Mouse (Mus musculus) midbrain, embryonic 13.5 days (tissue): ENCODE results near the gene Nlrp4c. TPM values are rescaled to one million over a fixed set of nuclear protein-coding genes. Genes with fewer than 3 reads are reported as not detected.
"Not testable (repeated sequence)": the region's sequence is repeated elsewhere in the genome, so short reads cannot be mapped to it uniquely, and the experiment has no call there.

Source experiments
- ATAC-seq: fragments of 200-750 bp; cut with Nextera tagmentation; 2 replicates; pipeline ENCODE4 v1.8.0; 2017; ENCODE audit warnings: mild to moderate bottlenecking, moderate TSS enrichment, moderate library complexity
- H3K27ac ChIP-seq: fragments of 300-500 bp; sonication (generic); 2 replicates; pipeline ENCODE4 v1.5.1; 2015; ENCODE audit warnings: inconsistent platforms, mild to moderate bottlenecking, moderate library complexity
- H3K27me3 ChIP-seq: fragments of 300-500 bp; sonication (generic); 2 replicates; pipeline ENCODE4 v1.6.1; 2015; ENCODE audit warnings: mild to moderate bottlenecking, inconsistent platforms
- H3K36me3 ChIP-seq: fragments of 300-500 bp; sonication (generic); 2 replicates; pipeline ENCODE4 v1.6.1; 2015; ENCODE audit warnings: mild to moderate bottlenecking, inconsistent platforms
- H3K4me1 ChIP-seq: fragments of 300-500 bp; sonication (generic); replicated peaks from 2 replicates; pipeline ENCODE4 v1.6.1; 2015; ENCODE audit warnings: inconsistent platforms
- H3K4me2 ChIP-seq: fragments of 300-500 bp; sonication (generic); replicated peaks from 2 replicates; pipeline ENCODE4 v1.6.1; 2015; ENCODE audit warnings: moderate library complexity, mild to moderate bottlenecking, inconsistent platforms
- H3K4me3 ChIP-seq: fragments of 300-500 bp; sonication (generic); replicated peaks from 2 replicates; pipeline ENCODE4 v1.5.1; 2015; ENCODE audit warnings: mild to moderate bottlenecking, inconsistent platforms
- H3K9ac ChIP-seq: fragments of 300-500 bp; sonication (generic); replicated peaks from 2 replicates; pipeline ENCODE4 v1.6.1; 2015; ENCODE audit warnings: mild to moderate bottlenecking, inconsistent platforms
- H3K9me3 ChIP-seq: fragments of 300-500 bp; sonication (generic); 2 replicates; pipeline ENCODE4 v1.6.1; 2016; ENCODE audit warnings: mild to moderate bottlenecking, inconsistent platforms
- WGBS: fragments of 180-500 bp; shearing (Covaris S2); methylation state at CpG from one replicate; pipeline ENCODE4 v1.1.7; 2015; 5-methylcytosine and 5-hydroxymethylcytosine counted together
- polyA plus RNA-seq: library from polyadenylated mRNA; unstranded; fragments of >200 nt; fragmentation: Nextera tagmentation; extraction: Ambion mirVana; gene quantifications from 2 replicates; pipeline ENCODE4 v1.2.1, GENCODE M21; 2015

Gene Nlrp4c
- polyA plus RNA-seq = not detected in 2 replicates

DNA sequence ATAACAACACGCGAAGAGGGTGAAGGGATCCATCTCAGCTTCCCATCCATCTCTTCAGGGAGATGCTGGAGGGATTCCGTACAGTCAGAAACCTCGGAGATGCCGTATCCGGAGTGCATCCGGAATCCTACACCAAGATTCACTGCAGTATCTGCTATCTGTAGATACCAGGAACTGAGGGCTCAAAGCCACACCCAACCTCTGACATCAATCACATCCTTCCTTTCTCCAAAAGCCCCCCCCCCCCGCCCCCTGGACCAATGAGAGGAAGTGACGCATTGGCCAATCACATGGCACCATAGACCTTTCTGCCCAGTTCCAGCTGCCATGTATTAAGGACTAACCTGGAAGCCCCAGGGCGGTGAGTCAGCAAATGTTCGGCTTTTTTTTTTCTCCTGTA lies at the start of gene Nlrp4c:
TSS of gene Nlrp4c (plus strand) at position 301 of the 400 bp plus-strand sequence.
- no peaks in the 10 kb centered on the region for H3K36me3 ChIP-seq
- H3K27me3 ChIP-seq = no peaks in the 10 kb centered on the region
- peaks cover 21% of the 10 kb centered on the region; the same call in 1 of the 2 replicates for H3K9me3 ChIP-seq
- H3K4me3 ChIP-seq = no peak within 1 kb of the TSS
- H3K4me1 ChIP-seq = no peaks in the 10 kb centered on the region
- no peak within 1 kb of the TSS for H3K9ac ChIP-seq
- no peak for ATAC-seq
- WGBS = 87% methylated on average over 11 of the region's 11 CpGs
- no peak within 1 kb of the TSS for H3K4me2 ChIP-seq
- H3K27ac ChIP-seq = no peak within 1 kb of the TSS

- ATAC-seq = no peak
- WGBS = 93% methylated on average over 1 of the region's 1 CpGs
- Histone ChIP-seq H3K36me3 (no peaks in the 10 kb centered on the region), H3K9ac (no peak within 1 kb of the TSS), H3K4me1 (no peaks in the 10 kb centered on the region), H3K4me3 (no peak within 1 kb of the TSS), H3K27ac (no peak within 1 kb of the TSS), H3K27me3 (no peaks in the 10 kb centered on the region), H3K4me2 (no peak within 1 kb of the TSS), H3K9me3 (peaks cover 38% of the 10 kb centered on the region)
These were observed 34.1 kb upstream of the Nlrp4c start, which contains the start of gene Vmn1r65 for GRCm38 (mm10) chr7:6010910-6011309. Gene Vmn1r65, minus strand, starts transcription at chr7:6011010.

DNA sequence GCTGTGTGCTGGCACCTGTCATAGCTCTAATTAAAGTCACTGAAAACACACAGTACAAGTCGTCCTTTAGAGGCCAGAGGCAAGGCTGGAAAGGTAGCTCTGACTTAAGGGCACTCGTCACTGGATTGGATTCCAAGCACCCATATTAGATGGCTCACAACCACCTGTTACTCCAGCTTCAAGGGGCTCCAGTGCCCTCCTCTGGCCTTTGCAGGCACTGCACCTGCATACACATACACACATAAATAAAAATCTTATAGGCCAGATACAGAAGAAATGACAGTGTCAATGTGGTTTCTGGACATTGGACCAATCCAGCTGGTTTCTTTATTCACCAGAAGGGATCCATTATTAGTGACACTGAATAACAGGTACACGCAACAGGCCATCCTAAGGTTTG lies 74.5 kb downstream of the Nlrp4c start:
- Histone ChIP-seq H3K4me1 (no peaks in the 10 kb centered on the region), H3K27ac (no peak overlapping the region), H3K4me3 (no peak overlapping the region), H3K27me3 (no peaks in the 10 kb centered on the region), H3K4me2 (no peak overlapping the region), H3K9me3 (no peaks in the 10 kb centered on the region; the same call in 1 of the 2 replicates), H3K36me3 (no peaks in the 10 kb centered on the region), H3K9ac (no peak overlapping the region)
- 80% methylated on average over 3 of the region's 3 CpGs for WGBS
- no peak for ATAC-seq

DNA sequence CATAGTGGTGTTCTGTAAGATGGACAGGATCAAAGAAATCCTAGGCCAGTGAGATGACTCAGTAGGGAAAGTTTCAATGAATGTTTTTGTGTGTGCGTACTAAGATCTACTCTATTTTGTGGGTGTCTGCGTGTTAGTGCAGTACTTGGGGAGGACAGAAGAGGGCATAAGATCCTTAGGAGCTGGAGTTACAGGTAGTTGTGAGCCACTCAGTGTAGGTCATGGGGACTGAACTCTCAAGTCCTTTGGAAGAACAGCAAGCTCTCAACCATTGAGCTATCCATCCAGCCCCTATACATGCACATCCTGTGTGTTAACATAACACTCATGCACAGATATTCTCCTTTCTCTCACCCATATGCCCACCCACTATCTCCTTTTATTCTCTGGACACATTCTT lies 75.1 kb downstream of the Nlrp4c start:
- H3K36me3 ChIP-seq, H3K27me3 ChIP-seq, ATAC-seq, H3K27ac ChIP-seq, H3K9me3 ChIP-seq, H3K9ac ChIP-seq, H3K4me3 ChIP-seq, H3K4me1 ChIP-seq, H3K4me2 ChIP-seq: not testable (repeated sequence)
- WGBS = 84% methylated on average over 2 of the region's 2 CpGs

- not testable (repeated sequence) for H3K4me3 ChIP-seq, H3K4me1 ChIP-seq, H3K27ac ChIP-seq, H3K9ac ChIP-seq, H3K27me3 ChIP-seq, H3K36me3 ChIP-seq, H3K4me2 ChIP-seq, ATAC-seq, H3K9me3 ChIP-seq
- 87% methylated on average over 1 of the region's 1 CpGs for WGBS
These were observed 76.2 kb downstream of the Nlrp4c start for GRCm38 (mm10) chr7:6121128-6121527.

GRCm38 (mm10) chr7:6126690-6127448 lies 81.9 kb downstream of the Nlrp4c start:
- Histone ChIP-seq H3K9ac (peak overlapping the region; percentile 41; the same call in 1 of the 2 replicates), H3K4me1 (0 out of 2 replicates have a peak, but pooled peaks cover 2% of the 10 kb centered on the region), H3K9me3 (no peaks in the 10 kb centered on the region), H3K4me3 (no peak overlapping the region), H3K27ac (peak overlapping the region; percentile 53; the same call in 1 of the 2 replicates), H3K27me3 (no peaks in the 10 kb centered on the region), H3K36me3 (peaks cover 9% of the 10 kb centered on the region), H3K4me2 (no peak overlapping the region)
- ATAC-seq = peak; percentile 66
- WGBS = 39% methylated on average over 7 of the region's 7 CpGs

DNA sequence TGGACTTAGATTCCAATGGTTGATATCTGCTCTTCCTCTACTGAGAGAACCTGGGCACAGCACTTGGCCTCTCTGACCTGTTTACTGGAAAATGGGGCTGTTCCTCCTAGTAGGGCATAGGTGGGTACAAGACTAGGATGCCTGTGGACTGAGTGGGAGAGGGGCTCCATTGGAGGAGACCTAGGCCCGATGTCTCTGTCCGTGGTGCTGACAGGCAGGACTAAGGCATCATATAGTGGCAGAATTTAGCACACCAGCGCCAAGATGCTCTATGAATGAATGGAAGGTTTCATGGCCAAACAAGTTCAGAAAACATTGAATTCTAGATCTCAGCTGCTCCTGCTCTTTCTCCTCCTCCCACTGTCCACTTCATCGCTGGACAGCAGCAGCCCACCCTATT lies 85.4 kb downstream of the Nlrp4c start:
- no peak overlapping the region for H3K27ac ChIP-seq
- H3K4me2 ChIP-seq = no peak overlapping the region
- no peak overlapping the region for H3K9ac ChIP-seq
- peaks cover 33% of the 10 kb centered on the region for H3K36me3 ChIP-seq
- H3K4me3 ChIP-seq = no peak overlapping the region
- no peaks in the 10 kb centered on the region for H3K27me3 ChIP-seq
- 0 out of 2 replicates have a peak, but pooled peaks cover 2% of the 10 kb centered on the region for H3K4me1 ChIP-seq
- no peak for ATAC-seq
- H3K9me3 ChIP-seq = 0 out of 2 replicates have a peak, but pooled peaks cover 4% of the 10 kb centered on the region
- WGBS = 59% methylated on average over 4 of the region's 4 CpGs

- no peak overlapping the region for H3K4me3 ChIP-seq
- peaks cover 45% of the 10 kb centered on the region for H3K36me3 ChIP-seq
- no peak for ATAC-seq
- H3K27ac ChIP-seq = no peak overlapping the region
- no peaks in the 10 kb centered on the region for H3K27me3 ChIP-seq
- 0 out of 2 replicates have a peak, but pooled peaks cover 4% of the 10 kb centered on the region for H3K9me3 ChIP-seq
- 82% methylated on average over 30 of the region's 30 CpGs for WGBS
- no peak overlapping the region for H3K9ac ChIP-seq
- H3K4me1 ChIP-seq = no peaks in the 10 kb centered on the region
- H3K4me2 ChIP-seq = no peak overlapping the region
These were observed 87.7 kb downstream of the Nlrp4c start for GRCm38 (mm10) chr7:6132646-6133045.

GRCm38 (mm10) chr7:6136497-6136896 lies 91.5 kb downstream of the Nlrp4c start:
- ATAC-seq = no peak
- Histone ChIP-seq H3K9me3 (0 out of 2 replicates have a peak, but pooled peaks cover 4% of the 10 kb centered on the region), H3K27me3 (no peaks in the 10 kb centered on the region), H3K27ac (no peak overlapping the region), H3K4me1 (no peaks in the 10 kb centered on the region), H3K36me3 (peaks cover 57% of the 10 kb centered on the region), H3K9ac (no peak overlapping the region), H3K4me3 (no peak overlapping the region), H3K4me2 (no peak overlapping the region)

DNA sequence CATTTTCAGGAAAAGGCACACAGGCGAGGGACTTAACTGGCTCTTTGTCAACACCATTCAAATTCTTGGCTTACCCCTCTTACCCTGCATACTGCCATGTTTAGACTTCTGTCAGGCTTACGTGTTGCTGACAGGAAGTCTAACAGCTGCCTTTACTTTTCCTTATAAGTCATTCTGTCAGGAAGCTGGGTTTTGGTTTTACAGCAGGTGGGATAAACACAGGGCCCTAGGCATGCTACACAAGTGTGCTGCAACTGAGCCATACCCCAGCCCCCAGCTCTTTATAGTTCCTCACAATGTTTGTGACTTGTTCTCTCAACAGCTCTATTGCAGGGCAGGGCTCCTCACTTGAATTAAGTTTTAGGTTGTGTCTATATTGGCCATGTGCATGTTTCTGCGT lies 94.3 kb downstream of the Nlrp4c start:
- H3K27ac ChIP-seq = no peak overlapping the region
- H3K9me3 ChIP-seq = no peaks in the 10 kb centered on the region
- ATAC-seq = no peak
- no peak overlapping the region for H3K9ac ChIP-seq
- 0 out of 2 replicates have a peak, but pooled peaks cover 5% of the 10 kb centered on the region for H3K4me1 ChIP-seq
- H3K27me3 ChIP-seq = no peaks in the 10 kb centered on the region
- no peak overlapping the region for H3K4me3 ChIP-seq
- no peak overlapping the region for H3K4me2 ChIP-seq
- 86% methylated on average over 3 of the region's 3 CpGs for WGBS
- H3K36me3 ChIP-seq = peaks cover 38% of the 10 kb centered on the region

DNA sequence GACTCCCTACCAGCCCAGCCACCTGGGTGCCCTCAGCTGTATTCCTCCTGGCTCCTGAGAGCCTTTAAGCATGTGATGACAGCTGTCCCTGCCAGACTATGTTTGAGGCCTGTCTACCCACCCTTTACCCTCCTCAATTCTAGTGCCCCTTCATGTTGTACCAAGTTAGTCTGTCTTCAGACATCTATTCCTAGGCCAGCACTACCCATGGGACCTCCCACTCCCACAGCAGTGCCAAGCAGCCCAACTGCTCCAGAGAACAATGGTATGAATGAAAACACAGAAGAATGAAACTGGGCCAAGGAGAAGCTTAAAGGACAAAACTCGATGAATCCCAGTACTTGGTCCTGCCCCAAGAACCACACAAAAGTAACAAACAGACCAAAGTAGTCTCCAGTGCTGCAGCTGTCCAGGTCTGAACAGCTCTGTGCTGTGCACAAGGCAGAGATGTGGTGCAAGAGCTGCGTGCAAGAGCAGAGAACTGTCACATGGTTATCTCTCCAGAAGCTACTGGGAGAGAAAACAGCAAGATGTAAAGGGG lies 99.1 kb downstream of the Nlrp4c start:
- Histone ChIP-seq H3K36me3 (peaks cover 19% of the 10 kb centered on the region), H3K9me3 (no peaks in the 10 kb centered on the region), H3K4me1 (peaks cover 19% of the 10 kb centered on the region), H3K27me3 (no peaks in the 10 kb centered on the region), H3K27ac (no peak overlapping the region), H3K4me3 (no peak overlapping the region), H3K4me2 (no peak overlapping the region), H3K9ac (no peak overlapping the region)
- WGBS = 81% methylated on average over 2 of the region's 2 CpGs
- peak; percentile 32; the same call in 1 of the 2 replicates for ATAC-seq

GRCm38 (mm10) chr7:6145423-6146188 lies 100.6 kb downstream of the Nlrp4c start:
- ATAC-seq = no peak; the same call in 1 of the 2 replicates
- no peaks in the 10 kb centered on the region for H3K27me3 ChIP-seq
- H3K27ac ChIP-seq = no peak overlapping the region
- H3K4me3 ChIP-seq = no peak overlapping the region
- H3K9ac ChIP-seq = no peak overlapping the region
- H3K4me1 ChIP-seq = peaks cover 21% of the 10 kb centered on the region
- H3K36me3 ChIP-seq = peaks cover 13% of the 10 kb centered on the region
- no peak overlapping the region for H3K4me2 ChIP-seq
- H3K9me3 ChIP-seq = no peaks in the 10 kb centered on the region
- WGBS = 91% methylated on average over 8 of the region's 8 CpGs
